Mouse (Mus musculus): ENCODE measurements around the gene Moap1.

Gene Moap1

DNA sequence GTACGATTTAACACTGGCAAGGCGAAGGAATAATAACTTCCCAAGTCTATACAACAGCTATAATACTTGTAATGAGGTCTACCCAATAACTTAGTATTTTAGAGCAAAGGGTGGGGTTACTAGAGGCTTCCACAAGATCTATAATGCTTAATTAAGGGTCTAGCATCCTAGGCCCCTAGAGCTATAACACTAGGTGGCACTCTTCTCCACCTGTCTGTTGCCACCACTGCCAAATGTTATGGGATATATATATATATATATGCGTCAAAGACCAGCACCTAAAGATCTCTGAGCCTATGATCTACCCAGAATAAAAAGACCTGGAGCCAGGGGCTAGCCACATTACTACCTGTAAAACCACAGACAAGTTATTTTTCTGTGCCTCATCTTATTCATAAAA, 3.2 kb downstream of the Moap1 start:
- peak; percentile 65 for DNase-seq

DNA sequence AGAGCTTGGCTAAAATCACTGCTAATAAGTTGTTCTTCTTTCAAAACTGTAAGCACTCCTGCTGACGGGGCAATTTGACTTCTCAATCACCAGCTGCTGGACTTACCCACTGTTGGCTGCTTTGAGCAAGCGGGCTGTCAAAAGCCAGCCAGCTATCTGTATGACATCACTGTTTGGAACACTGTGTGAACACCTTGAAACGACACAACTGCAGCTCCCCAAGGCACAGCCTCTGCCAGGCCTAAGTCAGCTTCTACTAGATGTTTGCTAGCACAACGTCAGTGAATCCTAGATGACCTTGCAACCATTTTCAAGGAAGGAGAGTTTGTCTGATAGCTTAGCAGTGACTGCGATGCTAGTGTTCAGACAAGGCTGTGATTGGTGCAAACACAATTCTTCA, 4.4 kb downstream of the Moap1 start:
- DNase-seq: no peak

DNA sequence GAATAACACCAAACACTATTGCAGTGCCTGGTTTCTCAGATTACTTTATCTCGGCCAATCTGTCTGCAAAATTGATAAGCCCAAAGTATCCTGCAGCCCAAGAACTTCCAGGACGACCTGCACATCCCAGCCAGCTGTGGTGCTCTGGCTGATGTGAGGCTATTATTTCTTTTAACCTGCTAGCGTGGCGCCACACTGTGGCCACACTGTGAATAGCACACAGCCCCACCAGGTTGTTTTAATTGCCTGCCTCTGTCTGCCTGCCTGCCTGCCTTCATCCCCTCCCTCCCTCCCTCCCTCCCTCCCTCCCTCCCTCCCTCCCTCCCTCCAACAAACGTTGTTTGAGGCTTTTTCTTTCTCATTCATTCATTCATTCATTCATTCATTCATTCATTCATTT, 10.1 kb downstream of the Moap1 start:
- peak; percentile 74 for DNase-seq

DNA sequence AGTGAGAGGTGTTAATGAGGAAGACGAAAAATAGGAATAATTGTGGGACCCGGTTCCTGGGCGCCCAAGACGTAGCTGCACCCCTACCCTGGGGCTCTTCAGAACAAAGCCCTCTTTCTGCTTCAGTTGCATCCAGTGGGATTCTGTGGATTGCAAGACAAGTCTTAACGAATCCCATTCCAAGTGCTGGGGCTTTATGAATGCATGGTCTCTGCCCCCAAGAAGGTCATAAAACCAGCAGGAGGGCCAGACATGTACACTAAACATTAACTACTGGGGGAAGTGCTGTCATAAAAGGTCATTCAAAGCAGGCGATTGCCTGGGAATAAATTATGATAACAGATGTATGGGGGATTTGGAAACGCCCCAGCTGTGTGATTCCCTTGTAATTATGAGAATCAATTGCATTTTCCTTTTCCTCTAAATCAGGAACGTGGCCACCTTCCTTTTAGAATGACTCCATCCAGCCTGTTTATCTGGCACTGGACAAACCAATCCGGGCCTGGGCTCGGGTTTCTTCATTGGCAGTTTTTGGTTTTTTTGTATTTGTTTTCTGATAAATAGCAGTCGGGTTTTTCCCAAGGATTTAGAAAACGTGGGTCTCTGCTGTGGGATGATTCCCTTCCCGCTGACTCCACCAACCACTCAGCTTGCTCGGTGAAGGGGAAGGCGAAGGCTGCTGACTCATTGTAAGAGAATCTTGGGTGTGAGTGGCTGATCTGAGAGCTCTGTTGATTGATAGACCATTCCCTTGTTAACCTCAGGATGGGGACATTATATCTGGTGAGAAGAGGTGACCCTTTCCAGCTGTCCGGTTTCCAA, 12.5 kb downstream of the Moap1 start:
- no peak for DNase-seq

DNA sequence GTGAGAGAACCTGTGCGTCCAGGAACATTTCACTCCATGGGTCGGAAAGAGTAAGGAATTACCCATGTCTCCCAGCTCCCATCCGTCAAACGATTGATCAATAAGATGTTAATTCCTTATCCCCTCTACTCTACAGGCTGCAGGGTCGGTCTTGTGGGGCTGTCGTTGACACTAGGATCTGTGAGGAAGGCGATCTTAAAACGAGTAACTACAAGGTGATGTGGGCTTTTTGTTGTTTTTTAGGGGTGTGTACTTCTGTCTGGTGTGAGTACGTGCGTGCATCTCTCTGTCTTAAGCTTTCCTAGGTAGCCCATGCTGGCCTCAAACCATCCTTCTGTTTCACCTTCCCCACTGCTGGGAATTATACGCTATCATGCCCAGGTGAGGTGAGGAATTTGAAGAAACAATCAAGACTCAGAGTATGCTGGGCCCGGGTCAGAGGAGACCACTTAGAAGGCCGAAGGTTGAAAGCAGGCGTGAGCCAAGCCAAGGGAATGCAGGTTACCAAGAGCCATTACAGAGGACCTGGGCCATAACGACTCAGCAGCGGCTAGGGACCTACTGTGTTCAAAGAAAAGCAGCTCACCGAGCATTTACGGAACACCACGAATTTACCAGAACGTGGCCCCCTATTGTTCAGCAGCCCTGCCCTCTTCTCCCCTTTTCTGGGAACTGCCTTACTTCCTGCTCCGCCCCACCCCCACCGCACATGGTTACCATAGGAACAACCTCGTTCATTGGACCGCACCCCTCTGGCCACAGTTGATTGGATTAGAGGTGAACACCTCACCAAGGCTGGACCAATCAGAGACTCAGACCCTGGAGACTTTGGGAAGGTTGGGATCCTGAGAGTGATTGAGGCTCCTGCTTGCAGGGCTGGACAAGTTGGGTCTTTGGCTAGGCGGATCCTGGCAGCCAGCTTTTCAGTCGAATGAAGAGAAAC, 13.3 kb downstream of the Moap1 start:
- DNase-seq: peak; percentile 76

DNA sequence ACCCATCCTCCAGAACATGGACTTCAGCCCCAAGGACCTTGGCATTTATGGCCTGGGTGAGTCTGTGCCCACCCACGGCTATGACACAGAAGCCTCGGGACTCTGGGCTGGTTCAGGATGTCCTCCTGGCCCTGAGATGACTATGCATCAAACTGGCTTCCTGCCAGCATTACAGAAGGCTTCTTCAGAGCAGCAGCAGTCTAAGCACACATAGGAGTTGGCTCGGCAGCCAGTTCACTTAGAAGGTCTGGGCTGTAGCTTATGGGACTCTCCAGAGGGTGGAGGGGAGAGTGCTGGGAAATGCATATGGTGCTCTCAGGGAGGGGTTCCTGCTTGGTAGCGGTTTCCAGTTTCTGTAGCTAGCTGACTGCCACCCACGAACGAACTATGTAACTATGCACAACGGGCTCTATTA, 17.7 kb downstream of the Moap1 start:
- DNase-seq: no peak

DNA sequence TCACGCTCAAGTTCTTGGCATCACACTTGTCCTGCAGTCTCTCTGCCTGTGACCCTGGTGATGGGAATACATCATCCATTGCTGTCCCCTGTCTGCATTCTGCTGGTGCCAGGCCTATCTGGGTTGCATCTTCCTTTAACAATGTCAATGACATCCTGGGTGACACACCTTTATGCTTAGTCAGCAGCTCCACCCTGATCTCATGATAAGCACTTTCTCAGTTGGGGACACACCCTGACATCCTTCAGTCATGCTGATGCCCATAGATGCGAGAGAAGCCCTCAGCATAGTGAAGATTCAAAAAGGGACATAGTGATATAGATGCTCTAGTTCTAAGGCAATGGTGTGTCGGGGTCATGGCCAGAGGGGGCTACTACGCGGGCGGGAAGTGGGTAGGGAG, 18.3 kb downstream of the Moap1 start:
- no peak for DNase-seq

DNA sequence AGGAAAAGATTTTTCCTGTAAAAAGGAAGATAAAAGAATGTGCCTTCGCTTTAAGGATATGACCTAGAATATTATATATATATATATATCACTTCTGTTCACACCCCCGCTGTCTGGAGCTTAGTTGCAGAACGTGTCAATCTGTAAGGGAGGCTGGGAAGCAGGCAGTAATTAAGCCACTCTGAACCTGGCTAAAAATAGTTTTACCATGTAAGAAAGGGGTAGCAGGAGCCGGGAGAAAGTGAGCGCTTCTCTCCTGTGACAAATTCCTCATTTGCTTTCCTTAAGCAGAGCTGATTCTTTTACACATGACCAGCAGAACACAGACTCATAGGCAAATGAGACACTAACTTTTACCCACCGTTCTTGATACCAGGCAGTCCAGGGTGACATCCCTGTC, 19.6 kb downstream of the Moap1 start:
- DNase-seq: no peak

DNA sequence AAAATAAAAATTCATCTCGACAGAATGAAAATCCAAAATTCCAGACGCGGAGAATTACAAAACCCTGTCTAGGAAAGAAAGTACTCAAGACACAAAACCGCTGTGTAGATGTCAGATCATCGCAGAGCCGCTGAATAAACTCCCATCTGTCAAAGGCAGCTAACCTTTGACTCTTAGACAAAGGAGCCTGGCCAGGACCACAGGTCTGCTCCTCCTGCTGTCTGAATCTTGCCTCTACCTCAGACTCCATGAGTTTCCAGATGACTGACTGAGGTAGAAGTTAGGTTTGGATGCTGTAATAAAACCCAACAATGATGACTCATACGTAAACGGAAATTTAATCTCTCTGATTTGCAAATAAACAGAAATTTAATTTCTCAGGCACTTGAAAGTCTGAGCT, 20.5 kb downstream of the Moap1 start:
- no peak for DNase-seq

DNA sequence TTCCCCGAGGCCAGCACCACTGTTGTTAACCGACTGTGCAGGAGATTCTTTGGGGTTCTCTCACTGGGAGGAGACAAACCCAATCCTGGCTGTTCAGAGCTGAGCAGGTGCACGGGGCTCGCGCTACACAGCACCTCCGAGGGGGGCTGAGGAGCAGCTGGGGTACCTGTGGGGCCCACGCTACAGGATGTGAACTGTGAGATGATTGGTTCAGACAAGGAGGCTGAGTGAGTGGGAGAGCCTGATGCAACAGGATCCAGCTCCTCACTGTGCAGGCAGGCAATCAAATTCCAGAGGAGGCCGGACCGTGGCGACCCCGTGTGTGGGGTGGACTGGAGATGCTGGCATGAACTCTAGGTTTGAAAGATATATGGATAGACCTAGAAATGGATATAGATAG, 21.0 kb downstream of the Moap1 start:
- peak; percentile 81 for DNase-seq

DNA sequence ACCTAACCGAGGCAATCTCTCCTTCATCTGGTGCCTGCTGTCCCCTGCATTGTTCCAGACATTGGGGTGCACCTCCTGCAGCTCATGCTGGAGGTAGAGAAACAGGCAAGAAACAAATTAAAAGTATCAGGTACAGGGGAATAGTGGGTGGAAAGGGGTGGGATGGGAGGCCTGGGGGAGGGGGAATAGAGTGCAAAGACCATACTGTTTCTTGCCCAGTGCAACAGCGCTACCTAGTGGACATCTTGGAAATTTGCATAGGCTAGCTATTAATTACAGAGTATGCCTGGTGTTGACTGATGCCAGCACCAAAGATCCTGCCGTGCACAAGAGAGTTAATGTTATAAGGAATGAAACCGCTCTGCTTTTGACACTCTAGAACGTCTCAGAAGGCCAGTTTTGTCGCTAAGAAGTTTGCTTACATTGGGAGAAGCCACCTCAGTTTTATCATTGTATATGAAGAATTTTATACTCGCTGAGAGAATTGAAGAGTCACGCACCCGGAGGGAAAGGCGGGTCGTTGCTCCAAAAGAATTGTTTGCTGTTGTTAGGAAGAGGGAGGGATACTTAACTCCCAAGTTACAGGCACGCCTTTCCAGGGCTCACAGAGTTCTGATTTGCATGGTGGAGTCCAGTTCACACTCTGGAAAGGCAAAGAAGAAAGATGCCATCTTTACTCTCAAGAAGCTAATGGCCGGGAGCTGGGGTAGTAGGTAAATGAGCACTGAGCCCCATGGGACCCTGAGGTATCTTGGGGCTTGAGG, 23.7 kb downstream of the Moap1 start:
- peak; percentile 58 for DNase-seq

DNA sequence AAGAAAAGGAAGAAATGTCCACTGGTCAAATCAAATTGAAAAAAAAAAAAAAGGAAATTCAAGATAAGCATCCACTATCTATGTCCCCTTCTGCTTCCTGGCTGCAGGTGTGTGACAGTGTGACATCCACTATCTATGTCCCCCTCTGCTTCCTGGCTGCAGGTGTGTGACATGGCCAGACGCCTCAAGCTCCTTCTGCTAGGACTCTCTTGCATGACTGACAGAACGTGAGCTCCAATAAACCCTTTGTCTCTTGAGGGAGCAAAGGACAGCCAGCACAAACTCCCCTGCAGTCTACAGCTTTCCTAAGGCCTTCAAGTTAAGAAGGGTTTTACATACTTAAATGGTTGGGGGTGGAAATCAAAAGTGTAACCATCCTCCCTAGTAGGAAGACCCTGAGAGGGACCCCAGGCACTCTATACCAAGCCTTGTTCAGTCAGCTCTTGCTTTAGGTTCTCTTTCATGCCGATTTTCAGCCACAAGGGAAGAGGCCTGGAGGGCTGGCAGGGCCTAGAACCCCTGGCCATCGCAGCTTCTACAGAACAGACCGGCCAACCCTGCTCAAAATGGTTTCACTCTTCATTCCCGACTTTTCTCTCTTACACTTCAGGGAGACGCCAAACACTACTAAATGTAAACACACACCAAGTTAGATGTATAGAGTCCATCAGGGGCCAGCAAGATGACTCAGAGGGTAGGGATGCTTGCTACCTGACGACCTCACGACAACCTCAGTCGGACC, 28.6 kb downstream of the Moap1 start:
- no peak for DNase-seq

DNA sequence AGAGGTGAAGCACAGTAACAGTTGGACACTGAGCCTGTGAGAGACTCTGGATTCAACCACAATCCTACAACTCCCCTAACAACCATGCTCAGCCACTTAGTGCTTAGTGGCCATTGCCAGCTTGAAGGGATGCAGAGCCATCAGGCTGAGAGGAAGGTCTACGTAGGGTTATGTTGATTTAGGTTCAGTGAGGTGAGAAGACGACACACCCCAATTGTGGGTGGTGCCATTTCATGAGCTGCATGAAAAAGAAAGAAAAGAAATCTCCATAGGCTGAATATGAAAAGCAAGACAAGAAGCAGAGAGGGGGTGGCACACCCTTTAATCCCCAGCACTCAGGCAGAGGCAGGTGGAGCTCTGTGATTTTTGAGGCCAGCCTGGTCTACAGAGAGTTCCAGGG, 29.3 kb downstream of the Moap1 start:
- DNase-seq: no peak

DNA sequence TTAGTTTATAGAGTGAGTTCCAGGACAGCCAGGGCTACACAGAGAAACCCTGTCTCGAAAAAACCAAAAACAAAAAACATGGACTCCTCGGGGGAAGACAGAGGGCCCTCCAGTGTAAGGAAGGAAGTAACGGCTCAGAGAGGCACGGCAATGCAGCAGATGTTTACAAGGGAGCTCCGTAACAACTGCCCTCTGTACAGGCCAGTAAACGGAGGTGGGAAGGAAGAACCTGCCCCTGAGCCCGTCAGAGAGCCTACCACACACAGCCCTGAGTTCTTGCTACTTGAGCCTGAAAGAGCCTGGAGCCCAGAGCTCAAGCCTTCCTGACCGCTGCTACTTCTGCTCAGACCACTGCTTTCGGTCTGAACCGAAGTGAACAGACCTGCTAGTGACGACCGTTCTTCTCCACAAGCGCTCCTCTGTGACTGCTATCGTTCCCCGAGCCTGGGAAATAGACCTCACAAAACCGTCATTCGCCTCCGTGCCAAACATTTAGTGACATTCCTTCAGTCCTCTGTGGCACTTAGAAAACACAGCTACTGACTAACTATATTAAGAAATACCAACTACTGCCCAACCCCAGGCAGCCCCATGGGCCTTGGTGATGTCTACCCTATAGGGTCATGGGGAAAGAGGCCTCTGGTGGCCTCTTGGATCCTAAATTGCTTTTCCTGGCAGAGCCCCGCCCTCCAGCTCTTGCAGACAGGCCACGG, 30.2 kb downstream of the Moap1 start:
- no peak for DNase-seq

DNA sequence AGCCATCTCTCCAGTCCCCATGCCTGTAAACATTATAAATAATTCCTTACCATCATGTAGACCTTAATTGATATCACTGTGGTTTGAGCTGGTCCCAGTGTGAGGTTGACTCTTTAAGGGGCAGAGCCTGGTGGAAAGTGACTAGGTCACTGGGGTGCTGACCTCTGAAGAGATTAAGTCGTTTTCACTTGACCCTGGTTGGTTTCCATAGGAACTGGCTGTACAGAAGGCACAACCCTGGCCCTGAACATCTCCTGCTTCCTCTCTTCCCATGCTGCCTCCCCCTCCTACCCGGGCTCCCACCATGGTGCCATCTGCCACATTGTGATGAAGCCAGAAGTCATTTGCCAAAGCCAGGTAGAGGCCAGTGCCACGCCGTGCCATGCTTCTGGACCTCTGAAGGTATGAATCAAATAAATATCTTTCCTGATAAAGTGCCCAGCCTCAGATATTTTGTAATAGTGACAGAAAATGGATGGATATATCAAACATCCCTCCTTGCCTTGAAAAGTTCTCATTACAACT, 32.5 kb downstream of the Moap1 start:
- DNase-seq: no peak

DNA sequence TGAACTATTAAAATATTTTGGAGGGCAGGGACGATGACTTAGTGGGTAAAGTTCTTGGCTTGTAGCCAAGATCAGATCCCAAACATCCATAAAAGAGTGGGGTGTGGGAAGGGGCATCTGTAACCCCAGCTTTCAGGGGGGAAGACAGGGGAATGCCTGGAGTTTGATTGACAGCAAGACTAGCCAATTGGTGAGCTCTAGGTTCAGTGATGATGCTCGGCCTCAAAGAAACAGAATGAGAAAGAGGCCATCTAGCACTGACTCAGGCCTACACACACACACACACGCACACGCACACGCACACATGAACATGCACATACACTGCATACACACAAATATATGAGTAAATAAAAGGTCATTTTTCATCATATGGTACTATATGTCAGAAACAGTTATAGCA, 33.6 kb downstream of the Moap1 start:
- no peak for DNase-seq

DNA sequence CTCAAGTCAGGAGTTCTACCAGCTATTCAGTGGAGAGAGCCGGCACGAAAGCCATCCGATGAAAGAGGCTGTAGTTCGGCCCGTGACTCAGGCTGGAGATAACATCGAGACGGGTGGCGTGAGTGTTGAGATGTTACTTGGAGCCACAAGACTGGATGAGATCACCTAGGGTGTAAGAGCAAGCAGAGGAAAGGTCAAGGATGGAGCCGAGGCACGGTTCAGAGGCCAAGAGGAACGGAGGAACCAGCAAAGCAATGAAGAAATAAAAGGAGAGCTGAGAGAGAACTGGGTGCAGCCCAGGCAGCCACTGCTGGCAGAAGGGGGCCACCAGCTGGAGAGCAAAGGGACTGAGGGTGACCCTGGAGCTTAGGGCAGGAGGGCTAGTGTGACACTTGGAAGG, 35.2 kb downstream of the Moap1 start:
- DNase-seq: no peak

DNA sequence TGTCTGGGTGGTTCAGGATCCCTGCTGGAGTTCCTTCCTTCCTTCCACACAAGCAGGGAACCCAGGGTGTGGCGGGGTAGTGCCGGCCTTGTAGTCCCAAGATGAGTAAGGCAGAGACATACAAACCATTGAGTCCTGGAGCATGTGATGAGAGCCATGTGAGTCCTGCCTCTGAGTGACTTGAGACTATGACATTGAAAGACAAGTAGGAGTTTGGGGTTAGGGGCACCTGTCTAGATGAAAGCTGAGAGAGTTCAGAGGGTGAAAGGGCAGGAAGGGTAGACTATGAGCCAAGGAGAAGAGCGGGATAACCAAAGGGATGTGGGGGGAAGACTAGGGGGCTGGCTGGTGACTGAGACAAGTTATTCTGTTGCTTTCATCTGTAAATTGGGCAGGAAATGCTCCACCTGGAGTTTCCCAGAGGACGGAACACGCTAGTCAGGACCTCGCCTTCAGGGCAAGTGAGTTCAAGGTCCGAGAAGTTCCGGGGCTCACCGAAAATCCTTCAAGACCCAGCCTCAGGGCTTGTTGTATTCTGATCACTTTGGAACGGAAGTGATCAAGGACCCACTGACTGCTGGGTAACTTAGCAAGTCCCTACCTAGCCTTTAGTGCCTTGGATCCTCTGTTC, 36.5 kb downstream of the Moap1 start:
- no peak for DNase-seq

DNA sequence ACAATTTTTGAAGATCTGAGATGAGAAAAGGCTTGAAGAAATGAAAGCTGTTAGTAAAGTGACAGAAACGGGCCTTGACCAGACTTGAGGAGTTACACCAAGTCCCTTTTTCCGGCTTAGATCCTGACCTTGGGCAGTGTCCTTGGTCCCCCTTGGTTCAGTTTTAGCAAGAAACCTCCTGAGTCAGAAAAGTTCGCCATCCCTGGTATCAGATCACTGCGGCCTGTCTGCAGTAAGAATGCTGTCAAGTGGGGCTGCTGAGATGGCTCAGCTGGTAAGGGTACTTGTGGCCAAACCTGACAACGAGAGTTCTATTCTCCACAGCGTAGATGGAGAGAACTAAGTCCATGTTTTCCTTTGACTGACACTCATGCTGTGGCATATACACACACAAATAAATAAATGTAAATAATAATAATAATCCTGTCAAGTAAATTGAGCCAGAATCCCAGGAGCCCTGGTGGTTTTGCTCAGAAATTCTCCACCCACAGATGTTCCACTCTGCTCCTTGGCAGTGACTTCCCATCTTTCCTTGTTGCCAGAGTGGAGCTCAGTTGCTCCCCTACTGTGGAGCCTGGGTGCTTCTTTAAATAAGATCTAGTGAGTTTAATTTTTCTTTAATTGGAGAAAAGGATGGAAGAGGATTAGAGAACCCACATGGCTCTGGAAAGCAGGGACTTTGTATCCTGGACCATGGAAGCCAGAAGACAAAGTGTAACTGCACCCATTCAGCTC, 37.4 kb downstream of the Moap1 start:
- no peak for DNase-seq

DNA sequence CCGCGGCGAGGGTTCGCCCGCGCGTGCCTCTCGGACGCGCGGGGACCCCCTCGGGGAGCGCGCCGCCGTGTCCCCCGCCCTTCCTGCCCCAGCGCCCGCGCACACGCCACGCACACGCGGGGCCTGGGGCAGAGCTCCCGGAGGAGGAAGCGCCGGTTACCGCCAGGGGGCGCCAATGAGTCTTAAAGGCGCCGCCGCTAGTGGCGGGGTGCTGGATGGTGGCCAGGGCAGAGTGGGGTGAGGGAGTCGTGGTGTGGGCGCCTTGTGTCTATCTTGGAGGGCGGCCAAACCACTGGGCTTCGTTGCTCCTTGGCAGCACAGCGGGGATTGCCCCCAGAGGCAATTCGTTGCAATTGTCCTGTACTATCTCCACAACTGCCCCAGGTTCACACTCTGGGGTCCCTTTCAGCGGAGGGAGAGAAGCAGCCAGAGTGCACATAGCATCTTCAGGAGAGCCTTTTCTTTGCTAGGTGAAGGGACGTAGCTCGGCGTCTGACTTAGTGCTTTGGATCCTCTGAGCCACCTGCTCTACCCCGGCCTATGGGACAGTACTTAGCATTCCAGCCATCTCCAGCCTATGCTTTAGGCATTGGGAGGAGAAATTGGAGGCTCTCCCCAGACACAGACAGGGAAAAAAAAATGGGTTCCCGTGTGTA, 38.1 kb downstream of the Moap1 start:
- DNase-seq: peak; percentile 93

All from thymus, postnatal 14 days (tissue).